Mouse (Mus musculus) thymus, adult 2 months (tissue): ENCODE results near the gene Pga5.

Experiments used
- CTCF ChIP-seq: fragments of 200-500 bp; IDR thresholded peaks from 2 replicates; pipeline ENCODE4 v1.5.1; 2012; ENCODE audit warnings: mild to moderate bottlenecking, control low read depth, low read length, moderate library complexity, borderline replicate concordance; ENCODE audit not compliant: control insufficient read depth, poor library complexity, insufficient read depth; ENCODE audit errors: extremely low read depth
- POLR2A ChIP-seq: fragments of 200-500 bp; IDR thresholded peaks from 2 replicates; pipeline ENCODE4 v1.6.1; 2012; ENCODE audit warnings: mild to moderate bottlenecking, low read length, control low read depth, moderate library complexity; ENCODE audit not compliant: control insufficient read depth, poor library complexity, insufficient read depth; ENCODE audit errors: extremely low read depth

- TF ChIP-seq POLR2A: no peak
- TF ChIP-seq CTCF: no peak
These were observed 37.8 kb downstream of the Pga5 start for GRCm38 (mm10) chr19:10640080-10640479.
